Mouse (Mus musculus): ENCODE results near the gene Scn4a.

DNA sequence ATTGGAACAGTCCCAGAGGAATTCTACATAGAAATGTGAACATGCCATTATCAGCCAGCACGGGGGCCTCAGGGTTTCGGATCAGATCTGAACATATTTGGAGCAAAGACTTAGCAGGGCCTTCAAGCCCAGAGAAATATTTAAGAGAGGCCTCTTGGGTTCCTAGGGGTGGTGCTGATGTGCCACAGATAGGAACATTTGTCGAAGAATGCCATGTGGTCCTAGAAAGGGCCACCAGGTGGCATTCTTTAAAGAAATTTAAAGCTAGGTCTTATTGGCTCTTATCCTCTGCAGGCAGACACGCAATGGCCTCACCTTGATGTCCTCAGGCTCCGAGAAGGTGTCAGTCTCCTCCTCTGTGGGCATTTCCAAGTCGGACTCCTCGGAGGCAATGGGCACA is 23.4 kb downstream of the Scn4a start:
- TF ChIP-seq POLR2A (IDR thresholded peaks at IDR 0.05; ENCODE audit: control insufficient read depth, extremely low read depth, insufficient read depth, low read length, poor library complexity), result no peak
- no peak for TF ChIP-seq CTCF (IDR thresholded peaks at IDR 0.05; ENCODE audit: borderline replicate concordance, control insufficient read depth, extremely low read depth, insufficient read depth, low read length, poor library complexity)
